Mouse (Mus musculus) cerebellum, adult 9-11 months (tissue): Measurements from ENCODE around the gene Tmed10.

Experiments used
- DNase-seq: peaks from one replicate; pipeline ENCODE4 v3.0.0; 2022

Tmed10 gene

DNA sequence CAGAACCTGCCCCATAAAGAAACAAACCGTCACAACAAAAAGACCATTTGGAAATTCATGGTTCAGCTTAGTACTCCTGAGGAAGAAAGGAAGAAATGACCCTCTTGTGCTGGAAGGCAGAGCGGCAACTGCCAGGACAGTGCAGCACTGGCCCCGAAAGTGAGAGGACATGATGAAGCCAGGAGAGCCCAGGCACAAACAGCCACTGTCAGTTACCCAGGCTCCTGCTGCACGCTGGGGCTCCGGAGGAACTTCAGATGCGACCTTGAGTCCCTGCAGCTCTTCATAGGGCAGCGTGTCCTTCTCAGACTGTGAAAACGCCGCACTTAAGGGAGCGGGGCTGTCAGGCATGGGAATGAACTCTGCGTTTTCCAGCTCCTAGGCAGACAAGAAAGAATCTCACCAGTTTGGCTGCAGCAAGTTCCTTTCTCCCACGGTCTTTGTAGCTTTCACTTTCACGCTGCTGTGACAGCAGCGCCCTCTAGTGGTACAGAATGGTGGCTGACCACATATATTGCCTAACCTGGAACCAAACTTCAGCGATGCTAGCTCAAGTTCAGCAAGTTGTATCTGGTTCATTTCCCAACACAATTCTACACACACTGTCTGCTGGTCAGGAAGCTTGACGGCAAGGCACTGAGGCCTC lies 69.3 kb downstream of the Tmed10 start:
- peak; percentile 78 for DNase-seq

GRCm38 (mm10) chr12:85304725-85305124 lies 69.9 kb downstream of the Tmed10 start:
- DNase-seq = no peak

- no peak for DNase-seq
Observed at GRCm38 (mm10) chr12:85303256-85303655, 71.4 kb downstream of the Tmed10 start.

GRCm38 (mm10) chr12:85298835-85299180 lies 75.8 kb downstream of the Tmed10 start:
- DNase-seq = no peak

- DNase-seq = no peak
Observed at GRCm38 (mm10) chr12:85298127-85298834, 76.4 kb downstream of the Tmed10 start.

GRCm38 (mm10) chr12:85297345-85297997 lies 77.2 kb downstream of the Tmed10 start:
- no peak for DNase-seq

DNA sequence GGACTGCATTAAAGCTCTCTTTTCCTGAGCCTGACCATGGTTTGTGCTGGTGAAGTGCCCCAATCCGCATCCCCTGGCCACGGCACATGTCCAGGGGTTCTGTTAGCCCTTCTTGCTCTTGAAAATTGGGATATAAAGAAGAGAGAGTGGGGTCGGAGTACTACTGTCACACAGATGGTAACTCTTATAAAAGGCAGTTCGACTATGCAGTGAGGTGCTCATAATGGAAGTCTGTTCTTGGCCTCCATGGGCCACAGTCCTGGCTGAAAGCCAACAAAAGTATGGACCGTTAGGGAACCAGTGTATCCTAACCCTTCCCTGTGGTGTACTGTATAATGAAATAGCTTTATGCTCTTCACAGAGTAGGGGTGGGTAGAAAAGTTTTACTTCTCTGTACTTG lies 77.7 kb downstream of the Tmed10 start:
- DNase-seq = no peak

- DNase-seq = no peak
Observed at GRCm38 (mm10) chr12:85295506-85295905, 79.1 kb downstream of the Tmed10 start.

- DNase-seq = no peak
Observed at GRCm38 (mm10) chr12:85292906-85293305, 81.7 kb downstream of the Tmed10 start.

- no peak for DNase-seq
Observed at GRCm38 (mm10) chr12:85292288-85292687, 82.4 kb downstream of the Tmed10 start.

DNA sequence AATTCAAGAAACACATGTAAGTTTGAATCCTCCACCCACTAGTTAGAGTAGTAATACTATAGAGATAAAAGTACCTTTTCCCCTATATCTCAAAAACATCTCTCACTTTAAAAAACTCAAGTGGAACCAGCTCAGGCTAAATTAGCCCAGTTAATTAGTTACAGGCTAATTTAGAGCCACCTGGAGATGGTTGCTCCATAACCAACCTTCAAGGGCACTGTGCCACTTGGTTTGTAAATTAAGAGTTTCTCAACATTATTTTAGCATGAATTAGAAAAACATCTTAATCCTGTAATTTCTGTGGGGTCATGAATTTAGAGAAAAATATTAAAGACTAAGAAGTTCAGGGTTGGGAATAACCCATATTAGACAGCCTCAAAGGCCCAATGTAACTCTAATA lies 83.1 kb downstream of the Tmed10 start:
- DNase-seq = no peak

GRCm38 (mm10) chr12:85290633-85291032 lies 84.0 kb downstream of the Tmed10 start:
- no peak for DNase-seq
